Mouse (Mus musculus) bone marrow, adult 2 months (tissue): ENCODE data around the gene Plod2.

Experiments used
- CTCF ChIP-seq: fragments of 200-500 bp; IDR thresholded peaks from 2 replicates; pipeline ENCODE4 v1.5.1; 2011; ENCODE audit warnings: low read length, control low read depth; ENCODE audit not compliant: control insufficient read depth, insufficient read depth
- POLR2A ChIP-seq: fragments of 200-500 bp; IDR thresholded peaks from 2 replicates; pipeline ENCODE4 v1.6.1; 2011; ENCODE audit warnings: low read depth, mild to moderate bottlenecking, control low read depth, low read length, borderline replicate concordance; ENCODE audit not compliant: control insufficient read depth

DNA sequence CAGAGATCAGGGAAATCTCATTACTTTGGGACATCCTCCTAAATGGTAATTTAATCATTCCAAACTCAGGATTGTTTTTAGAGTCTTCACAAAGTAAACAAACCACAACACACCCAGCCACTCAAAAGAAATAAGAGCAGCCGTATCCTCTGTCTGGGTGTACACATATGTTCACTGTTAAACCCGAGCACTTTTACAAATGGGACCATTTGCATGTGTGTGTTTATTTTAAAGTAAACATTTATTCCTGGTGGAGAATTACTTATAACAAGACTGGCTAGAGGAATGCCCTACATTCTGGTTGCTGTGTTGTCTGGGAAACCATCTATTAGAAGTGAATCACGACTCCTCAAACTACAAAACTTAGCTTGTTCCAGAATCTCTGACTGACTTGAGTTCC lies 37.8 kb upstream of the Plod2 start:
- TF ChIP-seq CTCF (no peak), POLR2A (no peak)
